In the genomic region with DNA sequence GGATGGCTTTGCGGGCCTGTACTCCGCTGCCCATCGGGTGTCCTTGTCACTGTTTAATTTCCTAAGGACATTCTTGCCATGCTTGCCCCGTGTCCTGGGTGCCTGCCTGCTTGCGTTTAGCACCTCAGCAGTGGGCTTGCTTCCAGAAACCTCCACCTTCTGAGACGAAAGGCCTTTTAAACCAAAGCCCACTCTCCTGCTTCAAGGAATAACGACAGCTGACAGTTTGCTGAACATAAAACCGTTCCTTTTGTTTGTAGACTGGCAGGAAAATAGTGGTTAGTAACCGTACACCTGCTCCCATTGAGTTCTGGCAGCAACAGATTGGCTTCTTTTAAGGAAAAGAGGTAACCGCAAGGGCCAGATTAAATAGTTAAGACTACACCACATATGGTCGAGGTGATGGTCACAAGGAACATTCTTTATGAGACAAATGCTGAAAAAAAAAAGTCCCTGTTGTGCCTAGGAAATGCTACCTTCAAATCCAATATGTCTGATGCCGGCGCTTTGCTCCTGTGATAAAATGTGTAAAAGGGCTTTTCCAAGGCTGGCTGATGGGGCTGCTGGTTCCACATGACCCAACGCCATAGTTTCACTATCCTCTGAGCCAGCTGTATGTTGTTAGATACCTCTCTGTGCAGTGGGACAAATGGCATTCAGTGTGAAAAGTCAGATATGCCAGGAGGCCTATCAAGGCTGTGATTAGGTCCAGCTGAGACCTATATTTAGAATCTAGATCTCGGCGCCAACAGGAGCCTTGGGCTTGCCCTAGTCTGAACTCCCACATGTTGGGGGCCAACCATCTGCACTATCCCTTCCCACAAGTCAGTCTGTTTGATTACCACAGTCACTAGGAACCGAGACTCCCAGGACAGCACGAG, we compare ENCODE assay signal across 10 mouse cellular contexts. TPM values are rescaled to one million over a fixed set of nuclear protein-coding genes. Genes with fewer than 3 reads are reported as not detected.
DNase-seq lines count a peak whose midpoint lies in the region; ATAC-seq and TF ChIP-seq lines count a peak whose summit lies in the region.
"Had no signal": no experiment of that assay in that cellular context is flagged by ENCODE, and none has a peak within 500 bp of the region (broad histone marks: within the 10 kb centered on the region; RNA-seq: fewer than 3 reads in every experiment).

No protein-coding gene starts in this region.

- H3K36me3 ChIP-seq in hindbrain, postnatal 0 days (ENCODE audit: insufficient read depth, low read length) = 0 out of 2 replicates have a peak, but pooled peaks cover 4% of the 10 kb centered on the region
- no peaks in the 10 kb centered on the region for H3K36me3 ChIP-seq in midbrain, postnatal 0 days (ENCODE audit: insufficient read depth, low read length)
- H3K36me3 ChIP-seq: G1E had no signal

- H3K4me2 ChIP-seq in hindbrain, postnatal 0 days (ENCODE audit: low read depth, low read length) = no peak overlapping the region
- H3K4me2 ChIP-seq in midbrain, postnatal 0 days (ENCODE audit: low read depth, low read length, poor library complexity, severe bottlenecking) = no peak overlapping the region

- H3K4me3 ChIP-seq in left cerebral cortex, adult 2 months = no peak overlapping the region
- H3K4me3 ChIP-seq in hindbrain, postnatal 0 days (ENCODE audit: low read length) = no peak overlapping the region
- no peak overlapping the region for H3K4me3 ChIP-seq in midbrain, postnatal 0 days (ENCODE audit: low read depth, low read length)
- H3K4me3 ChIP-seq: erythroblast, embryonic 14.5 days had no signal

- H3K4me1 ChIP-seq in hindbrain, postnatal 0 days (ENCODE audit: insufficient read depth, low read length) = peaks cover 40% of the 10 kb centered on the region
- peaks cover 23% of the 10 kb centered on the region for H3K4me1 ChIP-seq in midbrain, postnatal 0 days (ENCODE audit: insufficient read depth, low read length)

- intact Hi-C loops in left cerebral cortex, postnatal 4 days (cut with DNase I) = no loop called here
- intact Hi-C loops in left cerebral cortex, adult 2 months (cut with DNase I) = no loop called here

- DNase-seq in left cerebral cortex, postnatal 4 days = peak; percentile 46
- DNase-seq in left cerebral cortex, adult 2 months (ENCODE audit: extremely low spot score in 1 of 2, low spot score in 2 of 2) = no peak
- DNase-seq in fibroblast of lung, adult 2 months (ENCODE audit: low read depth) = peak; percentile 29
- DNase-seq in hindbrain, postnatal 0 days (ENCODE audit: low spot score) = no peak
- DNase-seq in midbrain, postnatal 0 days (ENCODE audit: low spot score) = no peak
- DNase-seq in layer of hippocampus, adult 9-10 months (ENCODE audit: low spot score) = no peak
- DNase-seq in natural killer cell, adult 2 months (ENCODE audit: low spot score in 2 of 2) = no peak

- ATAC-seq in hindbrain, postnatal 0 days = no peak
- ATAC-seq in midbrain, postnatal 0 days (ENCODE audit: low FRiP score) = no peak
- no peak for ATAC-seq in erythroblast, adult 5-6 weeks (replicated peaks; ENCODE audit: low FRiP score, poor library complexity, severe bottlenecking)

- H3K9ac ChIP-seq in hindbrain, postnatal 0 days (replicated peaks; ENCODE audit: low read length) = no peak overlapping the region
- no peak overlapping the region for H3K9ac ChIP-seq in midbrain, postnatal 0 days (replicated peaks; ENCODE audit: low read length, poor library complexity, severe bottlenecking)

- no peak overlapping the region; the same call in 1 of the 2 replicates for H3K27ac ChIP-seq in left cerebral cortex, adult 2 months
- peak overlapping the region; percentile 54 for H3K27ac ChIP-seq in hindbrain, postnatal 0 days
- peak overlapping the region; percentile 82 for H3K27ac ChIP-seq in midbrain, postnatal 0 days (ENCODE audit: low read depth, low read length)

- H3K27me3 ChIP-seq in hindbrain, postnatal 0 days (ENCODE audit: insufficient read depth, low read length) = no peaks in the 10 kb centered on the region
- no peaks in the 10 kb centered on the region for H3K27me3 ChIP-seq in midbrain, postnatal 0 days (ENCODE audit: insufficient read depth, low read length)

- 41% methylated on average over 18 of the region's 18 CpGs for WGBS in hindbrain, postnatal 0 days
- 49% methylated on average over 18 of the region's 18 CpGs for WGBS in midbrain, postnatal 0 days

- no peaks in the 10 kb centered on the region for H3K9me3 ChIP-seq in hindbrain, postnatal 0 days (ENCODE audit: low read length)
- no peaks in the 10 kb centered on the region for H3K9me3 ChIP-seq in midbrain, postnatal 0 days (ENCODE audit: low read length)

- TF ChIP-seq CTCF in left cerebral cortex, adult 2 months (IDR thresholded peaks at IDR 0.05) = no peak
- TF ChIP-seq CTCF in hindbrain, postnatal 0 days (IDR thresholded peaks at IDR 0.05; ENCODE audit: low read depth) = no peak
- TF ChIP-seq CTCF in midbrain, postnatal 0 days (IDR thresholded peaks at IDR 0.05) = no peak

RNA-seq across cellular contexts. Expression of gene Abcg1, which starts 14.2 kb away (rescaled TPM):
- 10 to 100 TPM; 18.5 to 20.0 TPM for total RNA-seq in left cerebral cortex, postnatal 4 days (2021)
- total RNA-seq in left cerebral cortex, adult 2 months (2021) = 10 to 100 TPM; 76.5 to 77.6 TPM
- 34.9 and 40.7 TPM in 2 replicates for total RNA-seq in hindbrain, postnatal 0 days (2014; rRNA removed)
- polyA plus RNA-seq in hindbrain, postnatal 0 days (2015; fragmentation: Nextera tagmentation; extraction: Ambion mirVana) = 17.4 and 18.9 TPM in 2 replicates
- 29.2 and 38.7 TPM in 2 replicates for total RNA-seq in midbrain, postnatal 0 days (2014; rRNA removed)
- polyA plus RNA-seq in midbrain, postnatal 0 days (2015; fragmentation: Nextera tagmentation; extraction: Ambion mirVana) = 19.6 and 20.7 TPM in 2 replicates
- 2.9 and 3.1 TPM in 2 replicates for total RNA-seq in erythroblast, adult 5-6 weeks (2015; ENCODE audit: low replicate concordance)
- total RNA-seq in erythroblast, adult 5-6 weeks (2017; ENCODE audit: low replicate concordance) = 3.3 and 5.5 TPM in 2 replicates
- polyA plus RNA-seq: G1E had no signal

RNA-seq across cellular contexts. Expression of gene Tff3, which starts 57.8 kb away (rescaled TPM):
- not detected for total RNA-seq in left cerebral cortex, postnatal 4 days (2021)
- not detected for total RNA-seq in left cerebral cortex, adult 2 months (2021)
- not detected in 2 replicates for total RNA-seq in hindbrain, postnatal 0 days (2014; rRNA removed)
- 0.44 and 0.55 TPM in 2 replicates for polyA plus RNA-seq in hindbrain, postnatal 0 days (2015; fragmentation: Nextera tagmentation; extraction: Ambion mirVana)
- total RNA-seq in midbrain, postnatal 0 days (2014; rRNA removed) = not detected in 2 replicates
- polyA plus RNA-seq in midbrain, postnatal 0 days (2015; fragmentation: Nextera tagmentation; extraction: Ambion mirVana) = 0.52 and 0.83 TPM in 2 replicates
- total RNA-seq in erythroblast, adult 5-6 weeks (2015; ENCODE audit: low replicate concordance) = not detected in 2 replicates
- total RNA-seq in erythroblast, adult 5-6 weeks (2017; ENCODE audit: low replicate concordance) = not detected in 2 replicates
- total RNA-seq: G1E had no signal
- polyA plus RNA-seq: erythroblast, embryonic 14.5 days; G1E had no signal

Comparison
In these comparisons a context has a peak if more than half of its experiments do, and no peak if none do; other contexts are left out.
1. DNase-seq: peak in left cerebral cortex, postnatal 4 days (single experiment) and fibroblast of lung, adult 2 months (single experiment); none in left cerebral cortex, adult 2 months (0 of 2), hindbrain, postnatal 0 days (single experiment), midbrain, postnatal 0 days (single experiment), layer of hippocampus, adult 9-10 months (single experiment) and natural killer cell, adult 2 months (0 of 2).